Mouse (Mus musculus): Measurements from ENCODE around the gene Ulk2. TPM values are rescaled to one million over a fixed set of nuclear protein-coding genes. Genes with fewer than 3 reads are reported as not detected.

The Ulk2 gene
- total and polyA plus RNA-seq, 3 experiments = 47.1 to 65.4 (median 53.7) TPM

- no peaks in the 10 kb centered on the region for H3K36me3 ChIP-seq (ENCODE audit: control insufficient read depth, insufficient read depth, low read length)
- H3K79me2 ChIP-seq (replicated peaks; ENCODE audit: control insufficient read depth, insufficient read depth, low read length) = no peaks in the 10 kb centered on the region
- no peak for DNase-seq
- intact Hi-C loops (cut with DNase I) = no loop called here
- no peak overlapping the region for H3K4me3 ChIP-seq
- no peak overlapping the region for H3K9ac ChIP-seq (ENCODE audit: low read depth, low read length)
- no peak overlapping the region for H3K27ac ChIP-seq
- TF ChIP-seq CTCF (IDR thresholded peaks at IDR 0.05) (no peak), POLR2A (IDR thresholded peaks at IDR 0.05; ENCODE audit: insufficient read depth, low read depth, low read length) (no peak), EP300 (IDR thresholded peaks at IDR 0.05; ENCODE audit: insufficient read depth, low read depth, low read length) (no peak)
- peaks cover 4% of the 10 kb centered on the region for H3K4me1 ChIP-seq (ENCODE audit: control insufficient read depth, insufficient read depth, low read length)
- 72% methylated on average over 1 of the region's 1 CpGs for WGBS
- H3K27me3 ChIP-seq (ENCODE audit: control insufficient read depth, insufficient read depth, low read length) = no peaks in the 10 kb centered on the region
Measured at GRCm38 (mm10) chr11:61859316-61859715, 4.4 kb upstream of the Ulk2 start.

GRCm38 (mm10) chr11:61855539-61855938, 666 bp upstream of the Ulk2 start:
- no peaks in the 10 kb centered on the region for H3K27me3 ChIP-seq (ENCODE audit: control insufficient read depth, insufficient read depth, low read length)
- H3K4me3 ChIP-seq = peak overlapping the region; percentile 63
- H3K36me3 ChIP-seq (ENCODE audit: control insufficient read depth, insufficient read depth, low read length) = peaks cover 9% of the 10 kb centered on the region
- H3K79me2 ChIP-seq (replicated peaks; ENCODE audit: control insufficient read depth, insufficient read depth, low read length) = no peaks in the 10 kb centered on the region
- intact Hi-C loops (cut with DNase I) = loop anchor here (1.0 kb wide), 1 partner anchor 74 kb away; no protein-coding TSS in a partner anchor
- peak overlapping the region; percentile 99 for H3K9ac ChIP-seq (ENCODE audit: low read depth, low read length)
- H3K27ac ChIP-seq = peak overlapping the region; percentile 92
- peaks cover 6% of the 10 kb centered on the region for H3K4me1 ChIP-seq (ENCODE audit: control insufficient read depth, insufficient read depth, low read length)
- DNase-seq = no peak
- TF ChIP-seq POLR2A (IDR thresholded peaks at IDR 0.05; ENCODE audit: insufficient read depth, low read depth, low read length) = no peak
- WGBS = 45% methylated on average over 6 of the region's 6 CpGs

- H3K4me1 ChIP-seq (ENCODE audit: control insufficient read depth, insufficient read depth, low read length) = peaks cover 8% of the 10 kb centered on the region
- H3K9ac ChIP-seq (ENCODE audit: low read depth, low read length) = peak overlapping the region; percentile 99
- peaks cover 9% of the 10 kb centered on the region for H3K36me3 ChIP-seq (ENCODE audit: control insufficient read depth, insufficient read depth, low read length)
- no peaks in the 10 kb centered on the region for H3K79me2 ChIP-seq (replicated peaks; ENCODE audit: control insufficient read depth, insufficient read depth, low read length)
- H3K4me3 ChIP-seq = peak overlapping the region; percentile 63
- DNase-seq = peak; percentile 87 to 90
- intact Hi-C loops (cut with DNase I) = no loop called here
- peak overlapping the region; percentile 92 for H3K27ac ChIP-seq
- TF ChIP-seq EP300 (IDR thresholded peaks at IDR 0.05; ENCODE audit: insufficient read depth, low read depth, low read length) = peak; percentile 67; the same call in 1 of the 2 replicates
- peak; percentile 68 for TF ChIP-seq CTCF (IDR thresholded peaks at IDR 0.05)
- TF ChIP-seq POLR2A (IDR thresholded peaks at IDR 0.05; ENCODE audit: insufficient read depth, low read depth, low read length) = 0 out of 2 replicates have a peak, but pooled peaks have one; percentile 64
- no peaks in the 10 kb centered on the region for H3K27me3 ChIP-seq (ENCODE audit: control insufficient read depth, insufficient read depth, low read length)
- 1% methylated on average over 79 of the region's 87 CpGs for WGBS
Measured at GRCm38 (mm10) chr11:61854211-61854987, 474 bp downstream of the Ulk2 start.

GRCm38 (mm10) chr11:61853659-61854058, 1.2 kb downstream of the Ulk2 start:
- H3K27ac ChIP-seq = peak overlapping the region; percentile 92
- intact Hi-C loops (cut with DNase I) = no loop called here

GRCm38 (mm10) chr11:61852916-61853315, 2.0 kb downstream of the Ulk2 start:
- DNase-seq = no peak
- H3K27me3 ChIP-seq (ENCODE audit: control insufficient read depth, insufficient read depth, low read length) = no peaks in the 10 kb centered on the region
- H3K4me1 ChIP-seq (ENCODE audit: control insufficient read depth, insufficient read depth, low read length) = peaks cover 10% of the 10 kb centered on the region
- TF ChIP-seq EP300 (IDR thresholded peaks at IDR 0.05; ENCODE audit: insufficient read depth, low read depth, low read length) = no peak
- TF ChIP-seq CTCF (IDR thresholded peaks at IDR 0.05) = no peak
- no peak for TF ChIP-seq POLR2A (IDR thresholded peaks at IDR 0.05; ENCODE audit: insufficient read depth, low read depth, low read length)
- no peak overlapping the region for H3K9ac ChIP-seq (ENCODE audit: low read depth, low read length)
- H3K79me2 ChIP-seq (replicated peaks; ENCODE audit: control insufficient read depth, insufficient read depth, low read length) = no peaks in the 10 kb centered on the region
- no peak overlapping the region for H3K27ac ChIP-seq
- intact Hi-C loops (cut with DNase I) = no loop called here
- H3K4me3 ChIP-seq = no peak overlapping the region; the same call in 1 of the 2 replicates
- peaks cover 9% of the 10 kb centered on the region for H3K36me3 ChIP-seq (ENCODE audit: control insufficient read depth, insufficient read depth, low read length)

More at GRCm38 (mm10) chr11:61853659-61854058, 1.2 kb downstream of the Ulk2 start:
- Histone ChIP-seq H3K9ac (ENCODE audit: low read depth, low read length) (peak overlapping the region; percentile 99), H3K79me2 (replicated peaks; ENCODE audit: control insufficient read depth, insufficient read depth, low read length) (no peaks in the 10 kb centered on the region), H3K27me3 (ENCODE audit: control insufficient read depth, insufficient read depth, low read length) (no peaks in the 10 kb centered on the region), H3K4me3 (peak overlapping the region; percentile 63), H3K4me1 (ENCODE audit: control insufficient read depth, insufficient read depth, low read length) (peaks cover 10% of the 10 kb centered on the region), H3K36me3 (ENCODE audit: control insufficient read depth, insufficient read depth, low read length) (peaks cover 9% of the 10 kb centered on the region)
- DNase-seq = no peak
- TF ChIP-seq EP300 (IDR thresholded peaks at IDR 0.05; ENCODE audit: insufficient read depth, low read depth, low read length) (no peak), CTCF (IDR thresholded peaks at IDR 0.05) (no peak), POLR2A (IDR thresholded peaks at IDR 0.05; ENCODE audit: insufficient read depth, low read depth, low read length) (no peak)
- 4% methylated on average over 5 of the region's 5 CpGs for WGBS

GRCm38 (mm10) chr11:61851195-61851594, 3.7 kb downstream of the Ulk2 start:
- no peak overlapping the region for H3K27ac ChIP-seq
- peaks cover 9% of the 10 kb centered on the region for H3K36me3 ChIP-seq (ENCODE audit: control insufficient read depth, insufficient read depth, low read length)
- 84% methylated on average over 3 of the region's 3 CpGs for WGBS
- no peak overlapping the region for H3K9ac ChIP-seq (ENCODE audit: low read depth, low read length)
- peaks cover 10% of the 10 kb centered on the region for H3K4me1 ChIP-seq (ENCODE audit: control insufficient read depth, insufficient read depth, low read length)
- TF ChIP-seq POLR2A (IDR thresholded peaks at IDR 0.05; ENCODE audit: insufficient read depth, low read depth, low read length) (no peak), CTCF (IDR thresholded peaks at IDR 0.05) (peak; percentile 19; the same call in 1 of the 2 replicates), EP300 (IDR thresholded peaks at IDR 0.05; ENCODE audit: insufficient read depth, low read depth, low read length) (no peak)
- no peak overlapping the region for H3K4me3 ChIP-seq
- no peaks in the 10 kb centered on the region for H3K79me2 ChIP-seq (replicated peaks; ENCODE audit: control insufficient read depth, insufficient read depth, low read length)
- intact Hi-C loops (cut with DNase I) = no loop called here
- no peak for DNase-seq
- H3K27me3 ChIP-seq (ENCODE audit: control insufficient read depth, insufficient read depth, low read length) = no peaks in the 10 kb centered on the region
